Mouse (Mus musculus): Measurements from ENCODE around the gene Ncapd3.

DNA sequence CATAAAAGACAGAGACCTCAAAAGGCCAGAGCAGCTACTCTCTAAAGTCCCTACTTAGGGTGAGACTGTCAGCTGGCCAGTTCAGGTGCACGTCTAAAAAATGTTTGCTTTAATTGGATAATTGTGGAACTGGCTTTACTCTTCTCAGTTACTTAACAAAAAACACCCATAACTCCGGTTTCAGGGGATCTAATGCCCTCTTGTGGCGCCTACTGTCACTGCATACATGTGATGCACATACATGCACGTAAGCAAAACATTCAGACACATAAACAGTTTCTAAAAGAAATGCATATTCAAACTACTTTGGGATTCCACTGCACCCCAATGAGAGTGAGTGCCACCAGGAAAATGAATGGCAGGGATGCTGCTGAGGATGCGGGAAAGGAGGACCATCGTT is 96.6 kb downstream of the Ncapd3 start:
- TF ChIP-seq POLR2A (IDR thresholded peaks at IDR 0.05; ENCODE audit: borderline replicate concordance, extremely low read depth, insufficient read depth, insufficient read length, poor library complexity, severe bottlenecking) (no peak), CTCF (IDR thresholded peaks at IDR 0.05; ENCODE audit: borderline replicate concordance, extremely low read depth, insufficient read depth, insufficient read length) (peak; percentile 23; the same call in 1 of the 2 replicates)

Measured in brain, embryonic 14.5 days (tissue).